Comparison of ENCODE assay signal across 9 mouse cellular contexts in the genomic region with DNA sequence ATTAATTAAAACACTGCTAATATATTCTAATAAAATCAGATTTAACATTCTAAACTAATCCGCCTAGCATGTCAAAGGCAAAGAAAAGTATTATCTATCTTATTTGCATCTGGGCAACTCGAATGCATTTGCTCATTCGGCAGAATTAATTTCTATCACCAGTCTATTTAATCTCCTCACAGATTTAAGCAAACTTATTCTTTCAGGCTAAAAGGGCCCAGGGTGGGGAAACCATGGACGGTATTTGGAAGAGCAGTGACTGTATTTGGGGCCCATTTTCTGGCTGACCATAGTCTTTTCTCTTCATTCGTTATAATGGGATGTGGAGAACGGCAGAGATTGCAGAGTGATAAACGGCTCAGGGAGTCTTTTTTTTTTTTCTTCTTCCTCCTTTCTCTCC.
DNase-seq lines count a peak whose midpoint lies in the region; ATAC-seq and TF ChIP-seq lines count a peak whose summit lies in the region.
"Had no signal": no experiment of that assay in that cellular context is flagged by ENCODE, and none has a peak within 500 bp of the region (broad histone marks: within the 10 kb centered on the region; RNA-seq: fewer than 3 reads in every experiment).

No protein-coding gene starts in this region.

- no peak for DNase-seq in left cerebral cortex, adult 2 months (ENCODE audit: extremely low spot score in 1 of 2, low spot score in 2 of 2)
- DNase-seq in left cerebral cortex, adult 11 months (ENCODE audit: low spot score), result no peak
- DNase-seq in urinary bladder, postnatal 4 days (ENCODE audit: low spot score in 2 of 2), result no peak
- DNase-seq in embryo, embryonic 10 days (ENCODE audit: low spot score), result no peak
- no peak for DNase-seq in left cerebral cortex, adult 18-20 months (ENCODE audit: low spot score in 2 of 2)

- intact Hi-C loops in left cerebral cortex, adult 2 months (cut with DNase I), result loop anchor here (1.0 kb wide), 1 partner anchor 209 kb away; no protein-coding TSS in a partner anchor

- TF ChIP-seq POLR2A in embryonic fibroblast, embryonic 13.5 days (IDR thresholded peaks at IDR 0.05; ENCODE audit: low read depth, low read length), result 0 out of 2 replicates have a peak, but pooled peaks have one; percentile 15

- TF ChIP-seq CTCF in left cerebral cortex, adult 2 months (IDR thresholded peaks at IDR 0.05), result no peak
- TF ChIP-seq CTCF in embryonic fibroblast, embryonic 13.5 days (IDR thresholded peaks at IDR 0.05; ENCODE audit: borderline replicate concordance, insufficient read depth, low read length), result no peak

- H3K4me1 ChIP-seq in embryonic fibroblast, embryonic 13.5 days (ENCODE audit: control insufficient read depth, insufficient read depth, low read length), result peaks cover 8% of the 10 kb centered on the region
- H3K4me1 ChIP-seq in intestine, embryonic 15.5 days (replicated peaks), result 0 out of 2 replicates have a peak, but pooled peaks cover 3% of the 10 kb centered on the region
- H3K4me1 ChIP-seq in neural tube, embryonic 14.5 days (ENCODE audit: control insufficient read depth, insufficient read depth, low read length), result peaks cover 34% of the 10 kb centered on the region
- H3K4me1 ChIP-seq: liver, embryonic 12.5 days had no signal

- H3K4me3 ChIP-seq in left cerebral cortex, adult 2 months, result peak overlapping the region; percentile 74
- peak overlapping the region; percentile 84 for H3K4me3 ChIP-seq in embryonic fibroblast, embryonic 13.5 days (ENCODE audit: insufficient read depth, low read length)
- no peak overlapping the region for H3K4me3 ChIP-seq in intestine, embryonic 15.5 days (replicated peaks)
- peak overlapping the region; percentile 89 for H3K4me3 ChIP-seq in neural tube, embryonic 14.5 days (ENCODE audit: low read depth, low read length)
- H3K4me3 ChIP-seq: liver, embryonic 12.5 days had no signal

- H3K27me3 ChIP-seq in intestine, embryonic 15.5 days (replicated peaks), result no peaks in the 10 kb centered on the region
- no peaks in the 10 kb centered on the region for H3K27me3 ChIP-seq in neural tube, embryonic 14.5 days (ENCODE audit: control insufficient read depth, insufficient read depth, low read length)

- peak overlapping the region; percentile 95 for H3K27ac ChIP-seq in left cerebral cortex, adult 2 months
- H3K27ac ChIP-seq in embryonic fibroblast, embryonic 13.5 days (ENCODE audit: insufficient read depth, low read length), result peak overlapping the region; percentile 99
- 0 out of 2 replicates have a peak overlapping the region, but pooled peaks have one; percentile 22 for H3K27ac ChIP-seq in intestine, embryonic 15.5 days
- peak overlapping the region; percentile 98 for H3K27ac ChIP-seq in neural tube, embryonic 14.5 days (ENCODE audit: low read depth, low read length)
- H3K27ac ChIP-seq: liver, embryonic 12.5 days had no signal

- 41% methylated on average over 7 of the region's 7 CpGs for WGBS in intestine, embryonic 15.5 days
- 13% methylated on average over 7 of the region's 7 CpGs for WGBS in neural tube, embryonic 14.5 days

- ATAC-seq in intestine, embryonic 15.5 days, result no peak
- no peak for ATAC-seq in neural tube, embryonic 14.5 days (ENCODE audit: low read depth)
- ATAC-seq: liver, embryonic 12.5 days had no signal

- no peaks in the 10 kb centered on the region for H3K36me3 ChIP-seq in intestine, embryonic 15.5 days
- H3K36me3 ChIP-seq in neural tube, embryonic 14.5 days (ENCODE audit: control insufficient read depth, insufficient read depth, low read length), result peaks cover 29% of the 10 kb centered on the region
- H3K36me3 ChIP-seq: liver, embryonic 12.5 days had no signal

- no peaks in the 10 kb centered on the region for H3K9me3 ChIP-seq in intestine, embryonic 15.5 days
- no peaks in the 10 kb centered on the region for H3K9me3 ChIP-seq in neural tube, embryonic 14.5 days (ENCODE audit: control insufficient read depth, low read length)
- H3K9me3 ChIP-seq: liver, embryonic 12.5 days had no signal

- peak overlapping the region; percentile 47 for H3K4me2 ChIP-seq in intestine, embryonic 15.5 days (replicated peaks)
- peak overlapping the region; percentile 86 for H3K4me2 ChIP-seq in neural tube, embryonic 14.5 days (ENCODE audit: low read depth, low read length)
- H3K4me2 ChIP-seq: liver, embryonic 12.5 days had no signal

- H3K9ac ChIP-seq in intestine, embryonic 15.5 days, result no peak overlapping the region
- peak overlapping the region; percentile 100 for H3K9ac ChIP-seq in neural tube, embryonic 14.5 days (replicated peaks; ENCODE audit: low read depth, low read length)
- H3K9ac ChIP-seq: liver, embryonic 12.5 days had no signal

Comparison
In these comparisons a context has a peak if more than half of its experiments do, and no peak if none do; other contexts are left out.
1. H3K27ac ChIP-seq: peak in every context shown above with its lines; median percentile 99 in embryonic fibroblast, embryonic 13.5 days; 98 in neural tube, embryonic 14.5 days; 95 in left cerebral cortex, adult 2 months; 22 in intestine, embryonic 15.5 days.